28 mouse cellular contexts compared by ENCODE assay signal in genomic region chr4:126134639-126135038, GRCm38 (mm10). TPM values are rescaled to one million over a fixed set of nuclear protein-coding genes. Genes with fewer than 3 reads are reported as not detected.
DNase-seq lines count a peak whose midpoint lies in the region; ATAC-seq and TF ChIP-seq lines count a peak whose summit lies in the region.
"Had no signal": no experiment of that assay in that cellular context is flagged by ENCODE, and none has a peak within 500 bp of the region (broad histone marks: within the 10 kb centered on the region; RNA-seq: fewer than 3 reads in every experiment).

No protein-coding gene starts in this region.

- H3K27me3 ChIP-seq in liver, adult 2 months (ENCODE audit: control insufficient read depth, insufficient read depth, low read length): no peaks in the 10 kb centered on the region
- H3K27me3 ChIP-seq in liver, postnatal 0 days (ENCODE audit: insufficient read depth, low read length): no peaks in the 10 kb centered on the region
- H3K27me3 ChIP-seq in limb, embryonic 10.5 days (ENCODE audit: low read depth, poor library complexity, severe bottlenecking): no peaks in the 10 kb centered on the region
- H3K27me3 ChIP-seq: embryonic facial prominence, embryonic 13.5 days; forebrain, embryonic 15.5 days; hindbrain, embryonic 12.5 days; intestine, embryonic 15.5 days; liver, embryonic 15.5 days; midbrain, embryonic 12.5 days had no signal

- peak overlapping the region; percentile 20; the same call in 1 of the 2 replicates for H3K27ac ChIP-seq in liver, adult 2 months (replicated peaks; ENCODE audit: insufficient read depth, low read depth, low read length)
- H3K27ac ChIP-seq in liver, postnatal 0 days (ENCODE audit: low read depth): no peak overlapping the region
- H3K27ac ChIP-seq in limb, embryonic 10.5 days: 0 out of 2 replicates have a peak overlapping the region, but pooled peaks have one; percentile 16
- H3K27ac ChIP-seq: embryonic facial prominence, embryonic 13.5 days; forebrain, embryonic 10.5 days; forebrain, embryonic 15.5 days; hindbrain, embryonic 12.5 days; hindbrain, postnatal 0 days; intestine, embryonic 15.5 days; liver, embryonic 15.5 days; midbrain, embryonic 12.5 days had no signal

- no peaks in the 10 kb centered on the region for H3K79me2 ChIP-seq in liver, adult 2 months (ENCODE audit: control insufficient read depth, insufficient read depth, low read length)

- DNase-seq in cerebellum, adult 9-11 months: peak; percentile 55
- DNase-seq in liver, adult 2 months (ENCODE audit: extremely low read depth, low read depth, low spot score): no peak
- no peak for DNase-seq in liver, postnatal 0 days
- peak; percentile 67 for DNase-seq in brain, adult 2 months (ENCODE audit: low read depth, low spot score)
- no peak for DNase-seq in limb, embryonic 10.5 days (ENCODE audit: low spot score)
- no peak for DNase-seq in layer of hippocampus, adult 9-10 months (ENCODE audit: low spot score)
- DNase-seq: adrenal gland, postnatal 14 days; heart, adult 18-20 months; heart, postnatal 36 days; kidney, adult 2 months; kidney, postnatal 10 days; liver; lung, postnatal 14 days; thymus, adult 2 months; thymus, postnatal 4 days had no signal

- H3K9me3 ChIP-seq in liver, postnatal 0 days (ENCODE audit: low read length): no peaks in the 10 kb centered on the region
- H3K9me3 ChIP-seq in limb, embryonic 10.5 days (replicated peaks): no peaks in the 10 kb centered on the region
- H3K9me3 ChIP-seq: embryonic facial prominence, embryonic 13.5 days; forebrain, embryonic 10.5 days; forebrain, embryonic 15.5 days; hindbrain, embryonic 12.5 days; intestine, embryonic 15.5 days; liver, embryonic 15.5 days; midbrain, embryonic 12.5 days had no signal

- H3K4me2 ChIP-seq in liver, postnatal 0 days (ENCODE audit: low read depth, low read length): no peak overlapping the region
- H3K4me2 ChIP-seq: embryonic facial prominence, embryonic 13.5 days; forebrain, embryonic 15.5 days; heart, embryonic 11.5 days; hindbrain, embryonic 12.5 days; intestine, embryonic 15.5 days; liver, embryonic 15.5 days; midbrain, embryonic 12.5 days had no signal

- H3K9ac ChIP-seq in liver, adult 2 months (ENCODE audit: low read depth, low read length): no peak overlapping the region
- H3K9ac ChIP-seq in liver, postnatal 0 days (replicated peaks): no peak overlapping the region
- H3K9ac ChIP-seq: embryonic facial prominence, embryonic 13.5 days; forebrain, embryonic 15.5 days; hindbrain, embryonic 12.5 days; intestine, embryonic 15.5 days; liver, embryonic 15.5 days; midbrain, embryonic 12.5 days had no signal

- TF ChIP-seq EP300 in liver, postnatal 0 days (IDR thresholded peaks at IDR 0.05; ENCODE audit: low read depth): no peak

- no peak for TF ChIP-seq POLR2A in liver, adult 2 months (IDR thresholded peaks at IDR 0.05; ENCODE audit: extremely low read depth, insufficient read depth, low read length)

- no peak for ATAC-seq in cerebellum, adult (ENCODE audit: insufficient number of reproducible peaks, low FRiP score, low TSS enrichment)
- no peak for ATAC-seq in liver, postnatal 0 days
- ATAC-seq: CD4-positive, CD25-positive, alpha-beta regulatory T cell, adult 4 months; forebrain, embryonic 15.5 days; hindbrain, postnatal 0 days; intestine, embryonic 15.5 days had no signal

- peaks cover 5% of the 10 kb centered on the region; the same call in 1 of the 2 replicates for H3K4me1 ChIP-seq in liver, adult 2 months (ENCODE audit: control insufficient read depth, insufficient read depth, low read length)
- H3K4me1 ChIP-seq in liver, postnatal 0 days (ENCODE audit: insufficient read depth): peaks cover 4% of the 10 kb centered on the region; the same call in 1 of the 2 replicates
- peaks cover 40% of the 10 kb centered on the region for H3K4me1 ChIP-seq in limb, embryonic 10.5 days

- H3K4me3 ChIP-seq in liver, adult 2 months (ENCODE audit: insufficient read depth, low read depth, low read length): no peak overlapping the region
- no peak overlapping the region for H3K4me3 ChIP-seq in liver, postnatal 0 days (ENCODE audit: low read depth, low read length)
- no peak overlapping the region for H3K4me3 ChIP-seq in limb, embryonic 10.5 days
- H3K4me3 ChIP-seq: embryonic facial prominence, embryonic 13.5 days; forebrain, embryonic 10.5 days; forebrain, embryonic 15.5 days; hindbrain, embryonic 12.5 days; intestine, embryonic 15.5 days; liver, embryonic 15.5 days; midbrain, embryonic 12.5 days had no signal

- H3K36me3 ChIP-seq in liver, adult 2 months (ENCODE audit: control insufficient read depth, insufficient read depth, low read length): peaks cover 40% of the 10 kb centered on the region
- H3K36me3 ChIP-seq in liver, postnatal 0 days (replicated peaks; ENCODE audit: insufficient read depth, low read length): peaks cover 40% of the 10 kb centered on the region
- H3K36me3 ChIP-seq in limb, embryonic 10.5 days: peaks cover 81% of the 10 kb centered on the region

- WGBS in liver, adult 2 months: 78% methylated on average over 4 of the region's 4 CpGs
- WGBS in liver, postnatal 0 days (ENCODE audit: insufficient replicate concordance): 74% methylated on average over 4 of the region's 4 CpGs
- 91% methylated on average over 4 of the region's 4 CpGs for WGBS in limb, embryonic 10.5 days

- TF ChIP-seq CTCF in liver, adult 2 months (IDR thresholded peaks at IDR 0.05; ENCODE audit: low read depth, low read length): no peak
- TF ChIP-seq CTCF in liver, postnatal 0 days (IDR thresholded peaks at IDR 0.05; ENCODE audit: low read depth): no peak

RNA-seq across cellular contexts. Expression of gene Eva1b, which starts 12.9 kb away (rescaled TPM):
- 8.0 and 9.5 TPM in 2 replicates for total RNA-seq in liver, adult 2 months (2014; rRNA removed)
- polyA plus RNA-seq in liver, adult 2 months (2012; rRNA removed): 15.8 and 18.1 TPM in 2 replicates
- polyA plus RNA-seq in liver, postnatal 0 days (2015; fragmentation: Nextera tagmentation; extraction: Ambion mirVana): 17.1 and 17.7 TPM in 2 replicates
- 72.7 and 82.2 TPM in 2 replicates for polyA plus RNA-seq in limb, embryonic 10.5 days (2016; fragmentation: Nextera tagmentation; extraction: Ambion mirVana)

RNA-seq across cellular contexts. Expression of gene Sh3d21, which starts 28.7 kb away (rescaled TPM):
- 0.54 and 0.65 TPM in 2 replicates for total RNA-seq in liver, adult 2 months (2014; rRNA removed)
- polyA plus RNA-seq in liver, adult 2 months (2012; rRNA removed): 0.26 and 0.55 TPM in 2 replicates
- polyA plus RNA-seq in liver, postnatal 0 days (2015; fragmentation: Nextera tagmentation; extraction: Ambion mirVana): 2.4 and 2.7 TPM in 2 replicates
- 2.9 and 4.7 TPM in 2 replicates for polyA plus RNA-seq in limb, embryonic 10.5 days (2016; fragmentation: Nextera tagmentation; extraction: Ambion mirVana)
- total RNA-seq: common myeloid progenitor, adult 5-6 weeks; megakaryocyte, adult 5-6 weeks had no signal

RNA-seq across cellular contexts. Expression of gene Stk40, which starts 30.9 kb away (rescaled TPM):
- total RNA-seq in liver, adult 2 months (2014; rRNA removed): 6.5 and 10.8 TPM in 2 replicates
- 22.5 and 22.9 TPM in 2 replicates for polyA plus RNA-seq in liver, adult 2 months (2012; rRNA removed)
- 11.3 and 12.1 TPM in 2 replicates for polyA plus RNA-seq in liver, postnatal 0 days (2015; fragmentation: Nextera tagmentation; extraction: Ambion mirVana)
- polyA plus RNA-seq in limb, embryonic 10.5 days (2016; fragmentation: Nextera tagmentation; extraction: Ambion mirVana): 48.2 and 52.1 TPM in 2 replicates

RNA-seq across cellular contexts. Expression of gene Lsm10, which starts 38.2 kb away (rescaled TPM):
- 20.0 and 30.0 TPM in 2 replicates for total RNA-seq in liver, adult 2 months (2014; rRNA removed)
- polyA plus RNA-seq in liver, adult 2 months (2012; rRNA removed): 28.4 TPM in 2 replicates
- polyA plus RNA-seq in liver, postnatal 0 days (2015; fragmentation: Nextera tagmentation; extraction: Ambion mirVana): 24.7 and 27.7 TPM in 2 replicates
- polyA plus RNA-seq in limb, embryonic 10.5 days (2016; fragmentation: Nextera tagmentation; extraction: Ambion mirVana): 41.3 and 48.0 TPM in 2 replicates

Comparison
In these comparisons a context has a peak if more than half of its experiments do, and no peak if none do; other contexts are left out.
1. DNase-seq: peak in cerebellum, adult 9-11 months (single experiment) and brain, adult 2 months (single experiment); none in liver, adult 2 months (single experiment), liver, postnatal 0 days (single experiment), limb, embryonic 10.5 days (single experiment) and layer of hippocampus, adult 9-10 months (single experiment).